In genomic region chr5:128606596-128606995, GRCm38 (mm10) we compare ENCODE assay signal across 12 mouse cellular contexts. TPM values are rescaled to one million over a fixed set of nuclear protein-coding genes. Genes with fewer than 3 reads are reported as not detected.
DNase-seq lines count a peak whose midpoint lies in the region; ATAC-seq and TF ChIP-seq lines count a peak whose summit lies in the region.
"Had no signal": no experiment of that assay in that cellular context is flagged by ENCODE, and none has a peak within 500 bp of the region (broad histone marks: within the 10 kb centered on the region; RNA-seq: fewer than 3 reads in every experiment).

No protein-coding gene starts in this region.

- DNase-seq in forebrain, postnatal 0 days = no peak
- peak; percentile 30 for DNase-seq in thymus, postnatal 14 days
- DNase-seq in thymus, postnatal 36 days = no peak
- no peak for DNase-seq in midbrain, embryonic 11.5 days (ENCODE audit: low spot score, missing footprints)
- DNase-seq in B cell, adult 2 months = no peak
- no peak for DNase-seq in cerebellum, postnatal 4 days (ENCODE audit: low spot score in 2 of 2)
- no peak for DNase-seq in urinary bladder, postnatal 14 days (ENCODE audit: low spot score)
- DNase-seq: adrenal gland, postnatal 36 days; cerebellum, adult 9-10 months; kidney, adult 8-10 months; lung, postnatal 10 days had no signal

- WGBS in forebrain, embryonic 12.5 days = 3% methylated on average over 14 of the region's 14 CpGs
- WGBS in forebrain, postnatal 0 days = 12% methylated on average over 14 of the region's 14 CpGs
- 5% methylated on average over 14 of the region's 14 CpGs for WGBS in midbrain, embryonic 11.5 days

- H3K9ac ChIP-seq in forebrain, embryonic 12.5 days = no peak overlapping the region
- no peak overlapping the region for H3K9ac ChIP-seq in forebrain, postnatal 0 days
- H3K9ac ChIP-seq in midbrain, embryonic 11.5 days (ENCODE audit: low read length) = peak overlapping the region; percentile 9; the same call in 1 of the 2 replicates

- H3K36me3 ChIP-seq in forebrain, embryonic 12.5 days (replicated peaks) = no peaks in the 10 kb centered on the region
- H3K36me3 ChIP-seq in forebrain, postnatal 0 days (ENCODE audit: insufficient read depth) = no peaks in the 10 kb centered on the region
- no peaks in the 10 kb centered on the region for H3K36me3 ChIP-seq in midbrain, embryonic 11.5 days (ENCODE audit: control insufficient read depth, insufficient read depth, low read length)

- peaks cover 87% of the 10 kb centered on the region for H3K27me3 ChIP-seq in forebrain, embryonic 12.5 days
- peaks cover 57% of the 10 kb centered on the region for H3K27me3 ChIP-seq in forebrain, postnatal 0 days (ENCODE audit: insufficient read depth, low read length)
- no peaks in the 10 kb centered on the region; the same call in 1 of the 2 replicates for H3K27me3 ChIP-seq in midbrain, embryonic 11.5 days (ENCODE audit: control insufficient read depth, insufficient read depth, low read length)

- no peak overlapping the region for H3K4me3 ChIP-seq in forebrain, embryonic 12.5 days (replicated peaks)
- H3K4me3 ChIP-seq in forebrain, postnatal 0 days (ENCODE audit: low read depth, low read length) = no peak overlapping the region
- H3K4me3 ChIP-seq in midbrain, embryonic 11.5 days (ENCODE audit: low read depth, low read length) = no peak overlapping the region

- H3K4me2 ChIP-seq in forebrain, embryonic 12.5 days = peak overlapping the region; percentile 6; the same call in 1 of the 2 replicates
- no peak overlapping the region for H3K4me2 ChIP-seq in forebrain, postnatal 0 days (ENCODE audit: low read depth)
- peak overlapping the region; percentile 10 for H3K4me2 ChIP-seq in midbrain, embryonic 11.5 days

- TF ChIP-seq CTCF in forebrain, postnatal 0 days (IDR thresholded peaks at IDR 0.05; ENCODE audit: low read depth) = no peak

- no peaks in the 10 kb centered on the region for H3K9me3 ChIP-seq in forebrain, embryonic 12.5 days
- H3K9me3 ChIP-seq in forebrain, postnatal 0 days (ENCODE audit: low read length) = no peaks in the 10 kb centered on the region
- no peaks in the 10 kb centered on the region for H3K9me3 ChIP-seq in midbrain, embryonic 11.5 days (ENCODE audit: control insufficient read depth, low read length)

- H3K4me1 ChIP-seq in forebrain, embryonic 12.5 days = peaks cover 52% of the 10 kb centered on the region
- no peaks in the 10 kb centered on the region for H3K4me1 ChIP-seq in forebrain, postnatal 0 days (ENCODE audit: insufficient read depth)
- peaks cover 25% of the 10 kb centered on the region for H3K4me1 ChIP-seq in midbrain, embryonic 11.5 days (ENCODE audit: control insufficient read depth, insufficient read depth, low read length)

- H3K27ac ChIP-seq in forebrain, embryonic 12.5 days = no peak overlapping the region
- H3K27ac ChIP-seq in forebrain, postnatal 0 days (ENCODE audit: low read depth, low read length) = no peak overlapping the region
- H3K27ac ChIP-seq in midbrain, embryonic 11.5 days (ENCODE audit: low read depth, low read length) = no peak overlapping the region

- ATAC-seq in forebrain, embryonic 12.5 days (ENCODE audit: low FRiP score) = no peak
- no peak for ATAC-seq in forebrain, postnatal 0 days
- ATAC-seq in midbrain, embryonic 11.5 days (ENCODE audit: low FRiP score) = peak; percentile 41

RNA-seq across cellular contexts. Expression of gene Fzd10, which starts 6.0 kb away (rescaled TPM):
- polyA plus RNA-seq in forebrain, embryonic 12.5 days (2016; fragmentation: Nextera tagmentation; extraction: Ambion mirVana) = 4.8 and 5.3 TPM in 2 replicates
- total RNA-seq in forebrain, postnatal 0 days (2014; rRNA removed) = 4.8 and 9.2 TPM in 2 replicates
- 1.1 and 2.2 TPM in 2 replicates for polyA plus RNA-seq in forebrain, postnatal 0 days (2015; fragmentation: Nextera tagmentation; extraction: Ambion mirVana)
- polyA plus RNA-seq in midbrain, embryonic 11.5 days (2014; fragmentation: Nextera tagmentation; extraction: Ambion mirVana) = 22.4 and 25.6 TPM in 2 replicates
